Mouse (Mus musculus): ENCODE measurements around the gene Vmn1r148.
"Not testable (repeated sequence)": the region's sequence is repeated elsewhere in the genome, so short reads cannot be mapped to it uniquely, and the experiment has no call there.

Gene Vmn1r148

DNA sequence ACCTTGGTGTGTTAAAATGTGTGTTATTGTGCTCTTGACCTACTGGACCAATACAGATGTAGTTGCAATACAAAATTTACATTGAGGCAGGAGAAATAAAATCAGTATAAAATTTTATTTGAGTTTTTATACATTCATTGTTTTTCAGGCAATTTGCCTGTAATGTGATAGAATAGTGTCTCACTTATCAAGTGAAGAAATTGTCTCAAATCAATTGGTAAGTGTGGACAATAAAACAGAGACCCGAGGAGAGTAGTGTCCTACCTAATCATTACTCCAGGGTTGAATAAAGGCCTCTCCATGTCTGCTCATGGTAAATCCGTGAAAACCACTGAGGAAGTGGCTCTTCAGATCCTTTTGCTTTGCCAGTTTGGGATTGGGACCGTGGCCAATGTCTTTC is at the start of gene Vmn1r148:
TSS of gene Vmn1r148 (plus strand) at position 301 of the 400 bp plus-strand sequence.
- in situ Hi-C loops (cut with MboI; ENCODE audit: low sequenced_read_pairs): not testable (repeated sequence)

DNA sequence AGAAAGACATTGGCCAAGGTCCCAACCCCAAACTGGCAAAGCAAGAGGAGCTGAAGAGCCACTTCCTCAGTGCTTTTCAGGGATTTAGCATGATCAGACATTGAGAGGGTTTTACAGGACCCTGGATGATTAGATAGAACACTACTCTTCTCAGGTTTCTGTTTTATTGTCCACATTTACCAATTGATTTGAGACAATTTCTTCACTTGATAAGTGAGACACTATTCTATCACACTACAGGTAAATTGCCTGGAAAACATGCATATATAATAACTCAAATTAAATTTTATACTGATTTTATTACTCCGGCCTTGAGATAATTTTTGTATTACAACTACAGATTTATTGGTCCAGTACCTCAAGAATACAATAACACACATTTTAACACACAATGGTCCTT is 42.4 kb upstream of the Vmn1r148 start, which contains the start of gene Gm8660:
TSS of gene Gm8660 (minus strand) at position 101 of the 400 bp plus-strand sequence.
- in situ Hi-C loops (cut with MboI; ENCODE audit: low sequenced_read_pairs): not testable (repeated sequence)

DNA sequence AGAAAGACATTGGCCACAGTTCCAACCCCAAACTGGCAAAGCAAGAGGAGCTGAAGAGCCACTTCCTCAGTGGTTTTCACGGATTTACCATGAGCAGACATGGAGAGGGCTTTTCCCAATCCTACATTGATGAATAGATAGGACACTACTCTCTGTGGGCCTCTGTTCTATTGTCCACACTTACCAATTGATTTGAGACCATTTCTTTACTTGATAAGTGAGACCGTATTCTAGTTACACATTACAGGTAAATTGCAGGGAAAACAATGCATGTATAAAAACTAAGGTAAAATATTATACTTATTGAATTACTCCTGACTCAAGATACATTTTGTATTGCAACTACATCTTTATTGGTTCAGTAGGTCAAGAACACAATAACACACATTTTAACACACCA is 24.7 kb downstream of the Vmn1r148 start, which contains the start of gene Vmn1r149:
TSS of gene Vmn1r149 (minus strand) at position 101 of the 400 bp plus-strand sequence.
- in situ Hi-C loops (cut with MboI; ENCODE audit: low sequenced_read_pairs): not testable (repeated sequence)

DNA sequence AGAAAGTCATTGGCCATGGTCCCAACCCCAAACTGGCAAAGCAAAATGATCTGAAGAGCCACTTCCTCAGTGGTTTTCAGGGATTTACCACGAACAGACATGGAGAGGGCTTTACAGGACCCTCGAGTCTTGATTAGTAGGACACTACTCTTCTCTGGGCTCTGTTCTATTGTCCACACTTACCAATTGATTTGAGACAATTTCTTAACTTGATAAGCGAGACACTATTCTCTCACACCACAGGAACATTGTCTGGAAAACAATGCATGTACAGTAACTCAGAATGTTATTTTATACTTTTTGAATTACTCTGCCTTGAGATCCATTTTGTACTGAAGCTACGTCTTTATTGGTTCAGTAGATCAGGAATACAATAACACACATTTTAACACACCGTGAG is 50.6 kb downstream of the Vmn1r148 start, which contains the start of gene Gm10665:
TSS of gene Gm10665 (minus strand) at position 101 of the 400 bp plus-strand sequence.
- in situ Hi-C loops (cut with MboI; ENCODE audit: low sequenced_read_pairs): not testable (repeated sequence)

All from CH12F3 (cell line).